Mouse (Mus musculus): ENCODE results near the gene Gpr119. TPM values are rescaled to one million over a fixed set of nuclear protein-coding genes. Genes with fewer than 3 reads are reported as not detected.
A peak's percentile ranks its signal among the peaks of the same experiment; 100 is the strongest.

The Gpr119 gene
- not detected for total RNA-seq (2021)
- long read RNA-seq, experiment 1, partial matches to known transcripts = 0 of 2 reads
- long read RNA-seq, experiment 1, other reads (novel, unspliced or antisense) = 2 of 2 reads
- long read RNA-seq, experiment 2, partial matches to known transcripts = 0 of 2 reads
- long read RNA-seq, experiment 2, other reads (novel, unspliced or antisense) = 2 of 2 reads

DNA sequence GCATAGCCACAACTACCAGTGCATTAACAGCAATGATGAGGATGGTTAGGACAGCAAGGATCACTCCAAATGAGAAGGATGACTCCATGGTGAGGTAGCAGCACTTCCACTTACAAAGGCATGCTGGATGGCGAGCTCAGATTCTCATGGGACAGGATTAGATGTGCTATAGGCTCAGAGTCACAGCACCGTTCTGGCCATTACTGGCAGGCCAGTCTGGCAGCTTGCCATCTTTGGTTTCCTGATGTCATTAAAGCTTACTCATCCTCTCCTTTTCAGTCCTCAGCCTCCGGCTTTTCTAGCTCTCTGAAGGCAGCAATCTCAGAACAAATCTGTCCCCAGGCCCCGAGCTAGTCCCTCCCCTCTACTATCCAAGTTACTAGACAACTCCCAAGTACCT lies at the start of gene Gpr119:
Gene Gpr119 (minus strand): TSS at position 308 of the 400 bp plus-strand sequence.
- no peak for DNase-seq

DNA sequence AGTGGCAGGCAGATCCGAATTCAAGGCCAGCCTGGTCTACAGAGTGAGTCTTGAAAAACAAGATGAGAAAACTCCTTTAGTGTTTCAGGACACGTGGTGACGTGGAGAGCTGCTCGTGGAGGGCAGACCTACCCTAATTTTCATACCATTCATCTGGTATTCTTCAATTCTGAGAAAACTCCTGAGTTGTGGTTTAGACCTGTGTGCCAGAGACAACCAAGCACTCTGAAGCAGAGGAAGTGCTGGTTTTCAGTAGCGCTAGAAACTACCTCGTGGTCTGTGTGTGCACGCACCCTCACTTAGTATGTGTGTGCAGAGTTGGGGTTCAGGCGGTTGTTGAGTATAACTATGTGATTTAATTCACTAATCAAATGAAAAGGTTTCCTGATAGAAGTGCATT lies 38.6 kb upstream of the Gpr119 start:
- DNase-seq = no peak

DNA sequence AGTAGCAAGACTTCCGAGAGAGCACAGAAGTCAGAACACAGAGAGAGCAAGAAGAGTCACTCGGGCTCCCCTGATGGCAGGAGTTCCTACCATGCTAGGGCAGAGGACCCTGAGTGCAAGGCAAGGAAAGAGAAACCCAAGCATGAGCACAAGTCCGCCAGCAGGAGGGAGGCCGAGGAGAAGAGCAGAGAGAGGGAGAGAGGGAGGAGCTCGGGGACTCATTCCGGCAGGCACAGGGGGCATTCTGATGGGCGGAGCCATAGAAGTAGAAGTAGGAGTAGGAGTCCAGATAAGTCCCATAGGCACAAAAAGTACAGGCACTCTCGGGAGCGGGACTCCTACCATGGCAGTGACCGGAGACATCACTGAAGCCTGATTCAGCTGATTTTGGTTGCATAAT lies 35.4 kb upstream of the Gpr119 start:
- no peak for DNase-seq

DNA sequence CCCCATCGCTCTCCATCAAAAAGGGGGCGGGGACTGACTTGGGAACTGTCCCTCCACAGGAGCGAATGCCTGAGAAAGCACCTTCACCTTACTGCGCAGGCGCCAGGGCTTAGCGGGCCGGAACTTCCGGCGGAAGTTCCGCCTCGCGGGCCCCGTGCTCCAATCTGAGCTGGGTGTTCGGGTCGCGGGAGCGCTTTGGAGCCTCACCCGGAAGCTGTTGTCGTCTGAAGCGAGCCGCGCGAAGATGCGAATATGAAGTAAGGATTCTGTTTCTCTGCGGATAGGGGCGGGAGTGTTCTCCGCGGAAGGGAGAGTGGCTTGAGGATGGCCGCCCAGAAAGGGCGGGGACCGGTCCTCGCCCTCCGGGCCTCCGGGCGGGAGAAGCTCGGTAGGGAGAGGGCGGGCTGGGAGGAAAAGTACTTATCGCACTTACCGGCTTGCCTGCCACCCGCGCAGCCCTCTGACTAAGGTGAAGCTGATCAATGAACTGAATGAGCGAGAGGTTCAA lies 20.6 kb upstream of the Gpr119 start, which contains the start of gene Rbmx2:
Gene Rbmx2 (plus strand): TSS at position 141 of the 508 bp plus-strand sequence.
- DNase-seq = peak; percentile 86

DNA sequence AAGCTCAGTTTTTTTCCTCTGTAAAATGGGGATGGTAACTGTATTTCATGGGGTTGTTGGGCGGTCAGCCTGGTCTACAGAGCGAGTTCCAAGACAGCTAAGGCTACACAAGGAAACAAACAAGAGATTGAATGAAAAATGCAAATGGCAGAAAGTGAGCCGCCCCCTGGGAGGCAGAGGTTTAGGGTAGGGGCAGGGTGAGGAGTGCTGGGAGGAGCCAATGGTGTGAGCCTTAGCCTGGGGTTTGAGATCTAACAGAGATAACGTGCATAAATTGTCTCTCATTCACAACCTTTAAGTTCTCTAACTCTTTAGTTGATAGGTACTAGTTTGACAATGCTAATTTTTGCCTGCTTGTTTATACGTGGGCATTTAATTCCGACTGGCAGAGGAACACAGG lies 20.2 kb upstream of the Gpr119 start:
- no peak for DNase-seq

DNA sequence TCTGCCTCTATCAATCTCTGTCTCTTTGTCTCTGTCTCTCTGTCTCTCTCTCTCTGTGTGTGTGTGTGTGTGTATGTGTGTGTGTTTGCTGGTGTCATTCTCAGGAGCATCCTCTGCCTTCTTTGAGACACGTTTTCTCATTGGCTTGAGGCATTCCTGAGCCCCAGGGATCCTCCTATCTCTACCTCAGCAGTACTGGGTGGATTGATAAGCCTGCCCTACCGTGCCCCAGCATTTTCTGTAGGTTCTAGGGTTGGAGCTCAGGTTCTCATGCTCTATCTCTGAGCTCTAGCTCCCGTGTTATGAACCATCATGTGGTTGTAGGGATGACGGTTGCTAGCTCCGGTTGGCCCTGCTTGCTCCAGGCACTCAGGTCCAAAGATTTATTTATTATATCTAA lies 9.6 kb upstream of the Gpr119 start:
- DNase-seq = no peak

DNA sequence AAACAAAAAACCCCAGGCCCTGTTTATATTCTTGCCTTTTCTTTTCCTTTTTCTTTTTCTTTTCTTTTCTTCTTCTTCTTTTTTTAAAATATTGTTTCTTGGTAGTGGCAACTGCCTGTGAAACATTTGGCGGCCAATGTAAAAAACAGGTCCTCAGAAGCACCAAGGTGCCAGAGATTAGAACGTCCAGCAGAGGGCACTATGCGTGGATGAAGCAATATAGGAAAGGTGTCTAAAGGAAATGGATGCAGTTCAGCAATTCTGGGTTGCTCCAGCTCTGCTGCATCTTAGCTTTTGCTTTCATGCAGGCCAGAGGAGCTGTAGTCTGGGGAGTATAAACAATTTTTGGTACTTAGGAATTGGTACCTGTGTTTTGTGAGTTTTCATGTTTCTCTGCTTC lies 9.2 kb upstream of the Gpr119 start:
- no peak for DNase-seq

DNA sequence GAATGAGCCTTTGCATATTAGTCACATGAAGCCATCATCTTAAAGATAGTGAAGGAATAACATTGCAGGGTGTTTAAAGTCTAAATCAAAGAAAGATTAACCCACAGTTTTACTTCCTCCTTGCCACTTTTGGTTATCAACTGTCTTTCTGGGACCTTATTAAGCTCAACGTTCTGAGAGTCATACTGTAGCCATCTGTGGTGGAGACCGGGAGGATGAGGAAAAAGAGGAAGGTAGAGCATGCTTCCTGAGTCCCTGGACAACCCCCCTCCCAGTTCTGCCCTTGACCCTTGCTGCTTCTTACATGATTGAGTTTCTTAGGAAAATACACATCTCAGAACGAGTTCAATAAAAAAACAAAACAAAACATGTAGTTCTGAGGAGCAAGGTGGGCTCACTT lies 2.6 kb downstream of the Gpr119 start:
- DNase-seq = no peak

DNA sequence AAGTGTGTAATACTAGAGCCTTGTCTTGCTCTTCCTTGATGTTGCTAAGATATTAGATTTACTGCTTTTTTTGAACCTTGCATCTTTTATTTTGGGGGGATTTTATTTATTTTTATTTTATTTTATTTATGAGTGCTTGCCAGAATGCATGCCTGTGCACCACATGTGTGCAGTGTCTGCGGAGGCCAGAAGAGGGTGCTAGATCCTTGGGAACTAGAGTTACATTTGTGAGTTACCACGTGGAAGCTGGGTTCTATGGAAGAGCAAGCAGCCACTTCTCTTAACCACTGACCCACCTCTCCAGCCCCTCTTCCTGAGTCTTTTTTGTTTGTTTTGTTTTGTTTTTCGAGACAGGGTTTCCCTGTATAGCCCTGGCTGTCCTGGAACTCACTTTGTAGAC lies 4.7 kb downstream of the Gpr119 start:
- no peak for DNase-seq

DNA sequence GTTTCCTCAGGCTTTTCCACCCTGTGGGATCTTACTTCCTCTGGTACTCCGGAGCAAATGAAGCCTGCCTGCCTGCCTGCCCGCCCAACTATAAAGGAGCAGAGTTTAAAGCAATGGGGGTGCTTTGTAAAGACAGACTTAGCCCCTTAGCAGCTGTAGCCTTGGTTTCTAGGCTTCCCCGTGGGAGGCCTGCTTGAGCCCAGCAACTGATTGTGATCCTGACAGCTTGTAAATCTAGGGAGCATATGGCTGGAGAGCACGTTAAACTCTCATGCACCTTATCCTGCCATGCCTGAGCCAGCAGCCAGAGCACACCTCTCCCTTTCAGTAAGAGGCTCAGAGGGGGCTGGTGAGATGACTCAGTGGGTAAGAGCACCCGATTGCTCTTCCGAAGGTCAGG lies 7.5 kb downstream of the Gpr119 start:
- no peak for DNase-seq

DNA sequence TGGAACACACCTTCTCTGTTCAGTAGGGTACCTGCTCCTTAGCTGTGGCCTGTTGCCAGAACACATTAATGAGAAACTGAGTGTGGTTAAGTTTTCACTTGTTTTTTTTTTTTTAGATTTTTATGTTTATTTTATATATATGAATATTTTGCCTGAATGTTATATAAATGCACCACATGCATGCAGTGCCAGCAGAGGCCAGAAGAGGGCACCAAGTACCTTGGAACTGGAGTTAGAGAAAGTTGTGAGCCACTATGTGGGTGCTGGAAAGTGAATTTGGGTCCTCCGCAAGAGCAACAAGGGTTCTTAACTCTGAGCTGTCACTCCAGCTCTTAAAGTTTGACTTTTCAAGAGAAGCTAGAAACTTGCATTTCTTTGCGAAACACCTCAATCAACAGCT lies 30.2 kb downstream of the Gpr119 start:
- no peak for DNase-seq

DNA sequence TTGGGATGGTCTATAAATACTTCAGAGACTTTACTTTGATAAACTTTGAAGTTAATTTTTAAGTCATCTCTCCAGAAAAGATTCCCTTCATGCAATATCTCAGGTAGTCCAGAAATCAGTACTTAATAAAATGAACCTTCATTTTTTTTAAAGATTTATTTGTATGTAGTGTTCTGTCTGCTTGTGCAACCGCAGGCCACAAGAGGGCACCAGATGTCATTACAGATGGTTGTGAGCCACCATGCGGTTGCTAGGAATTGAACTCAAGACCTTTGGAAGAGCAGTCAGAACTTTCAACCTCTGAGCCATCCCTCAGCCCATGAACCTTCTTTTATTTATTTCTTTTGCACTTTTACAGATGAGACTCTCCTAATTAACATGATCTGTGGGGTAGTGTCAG lies 37.2 kb downstream of the Gpr119 start:
- no peak for DNase-seq

DNA sequence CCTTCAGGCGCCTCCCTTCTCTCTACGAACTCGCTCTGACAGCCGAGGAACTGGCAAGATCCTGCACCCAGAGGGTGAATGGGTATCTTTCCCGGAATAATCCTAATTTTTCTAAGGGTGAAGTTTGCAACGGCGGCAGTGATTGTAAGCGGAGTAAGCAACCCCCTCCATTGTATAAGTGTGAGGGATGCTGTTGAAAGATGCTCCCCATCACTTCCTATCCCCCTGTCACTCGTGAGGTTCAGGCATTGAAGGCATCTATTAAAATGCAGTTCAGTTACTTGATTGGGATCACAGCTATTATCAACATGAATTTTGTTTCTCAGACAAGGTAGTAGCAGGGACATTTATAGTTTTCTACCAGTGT lies 50.2 kb downstream of the Gpr119 start:
- DNase-seq = no peak

DNA sequence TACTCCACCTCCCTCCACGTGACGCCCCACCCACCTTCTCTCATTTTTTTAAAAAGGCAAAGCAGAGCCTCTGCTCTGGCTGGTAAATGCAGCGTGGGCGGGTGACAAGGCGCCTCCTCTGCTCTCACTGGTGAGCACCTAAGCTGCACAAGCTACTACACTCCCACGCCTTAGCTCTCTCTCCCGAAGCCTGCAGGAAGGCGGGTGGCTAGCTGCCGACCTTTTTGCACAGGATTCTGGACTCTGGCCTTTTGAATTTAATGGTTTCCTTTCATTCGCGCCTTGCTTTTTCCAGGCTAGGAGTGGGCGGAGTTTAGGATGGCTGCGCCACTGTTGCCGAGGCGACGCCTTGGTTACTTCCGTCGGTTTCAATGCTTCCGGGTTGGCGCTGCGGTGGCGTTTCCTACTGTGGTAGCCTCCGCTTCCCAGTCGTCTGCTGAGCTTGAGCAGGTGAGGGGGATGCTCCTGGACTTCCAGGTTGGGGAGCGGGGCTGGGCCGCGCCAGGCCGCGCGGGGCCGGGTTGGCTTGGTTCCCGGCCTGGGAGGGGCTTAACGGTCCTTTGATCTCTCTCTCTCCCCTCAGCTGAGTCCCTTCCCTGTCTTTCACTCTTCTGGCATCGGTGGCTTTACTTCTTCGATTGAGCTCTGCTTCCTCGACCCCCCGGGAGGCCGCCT lies 50.8 kb downstream of the Gpr119 start, which contains the start of gene Slc25a14:
Gene Slc25a14 (plus strand): TSS at position 35 of the 675 bp plus-strand sequence.
- peak; percentile 60 for DNase-seq

DNA sequence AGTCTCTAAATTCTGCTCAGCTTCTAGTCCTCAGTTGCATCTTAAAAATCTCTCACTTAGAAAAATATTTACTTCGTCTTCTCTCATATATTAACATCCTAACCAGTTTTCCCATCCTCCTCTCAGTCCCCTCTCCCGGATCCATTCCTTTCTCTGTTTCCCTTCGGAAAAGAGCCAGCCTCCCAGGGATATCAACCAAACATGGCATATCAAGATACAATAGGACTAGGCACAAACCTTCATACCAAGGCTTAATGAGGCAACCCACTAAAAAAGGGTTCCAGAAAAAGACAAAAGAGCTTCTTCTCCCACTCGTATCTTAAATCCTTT lies 51.3 kb downstream of the Gpr119 start:
- DNase-seq = no peak

Small RNA genes within 50 kb of the gene (microRNA-seq; reads per million reads assigned to microRNA genes)
- gene Gm27828 (ENCODE audit: borderline replicate concordance in 2 of 2) = 0 reads per million in 2 experiments

Other genes starting within 250 kb of the Gpr119 start
- 1 to 10 TPM; 2.1 to 2.5 TPM for gene Elf4, start 211.3 kb downstream of the Gpr119 start, total RNA-seq (2021)
- 10 to 100 TPM; 44.3 to 49.7 TPM for gene Aifm1, start 160.9 kb downstream of the Gpr119 start, total RNA-seq (2021)
- gene Rab33a, start 155.2 kb downstream of the Gpr119 start, total RNA-seq (2021) = 1 to 10 TPM in 1 of 2 experiments, not detected in 1; 1.2 TPM
- 1 to 10 TPM; 4.2 to 4.7 TPM for gene Zfp280c, start 80.0 kb downstream of the Gpr119 start, total RNA-seq (2021)
- gene Slc25a14, start 51.1 kb downstream of the Gpr119 start, total RNA-seq (2021) = 1 to 10 TPM in 1 of 2 experiments, under 1 TPM in 1; 0.95 to 2.0 TPM
- gene Rbmx2, start 20.5 kb upstream of the Gpr119 start, total RNA-seq (2021) = 1 to 10 TPM in 1 of 2 experiments, under 1 TPM in 1; 0.94 to 1.2 TPM
- not detected for gene Gm595, start 203.2 kb upstream of the Gpr119 start, total RNA-seq (2021)